Mouse (Mus musculus) heart, embryonic 11.5 days (tissue): ENCODE results near the gene Pafah2. TPM values are rescaled to one million over a fixed set of nuclear protein-coding genes. Genes with fewer than 3 reads are reported as not detected.
A peak's percentile ranks its signal among the peaks of the same experiment; 100 is the strongest.

Source experiments
- ATAC-seq: fragments of 200-750 bp; cut with Nextera tagmentation; replicated peaks from 2 replicates; pipeline ENCODE4 v1.8.0; 2017; ENCODE audit warnings: moderate library complexity; ENCODE audit not compliant: insufficient number of reproducible peaks, low FRiP score, low TSS enrichment
- H3K27ac ChIP-seq: fragments of 300-500 bp; sonication (generic); 2 replicates; pipeline ENCODE4 v1.5.1; 2014; ENCODE audit warnings: mild to moderate bottlenecking, low read depth, low read length
- H3K27me3 ChIP-seq: fragments of 300-500 bp; sonication (generic); 2 replicates; pipeline ENCODE4 v1.6.1; 2014; ENCODE audit warnings: mild to moderate bottlenecking, low read length, mixed read lengths; ENCODE audit not compliant: control insufficient read depth, insufficient read depth
- H3K36me3 ChIP-seq: fragments of 300-500 bp; sonication (generic); 2 replicates; pipeline ENCODE4 v1.6.1; 2014; ENCODE audit warnings: mild to moderate bottlenecking, low read length, moderate library complexity, mixed read lengths; ENCODE audit not compliant: control insufficient read depth, insufficient read depth
- H3K4me1 ChIP-seq: fragments of 300-500 bp; sonication (generic); 2 replicates; pipeline ENCODE4 v1.6.1; 2014; ENCODE audit warnings: low read length; ENCODE audit not compliant: control insufficient read depth, insufficient read depth
- H3K4me2 ChIP-seq: fragments of 300-500 bp; sonication (generic); 2 replicates; pipeline ENCODE4 v1.6.1; 2014; ENCODE audit warnings: mild to moderate bottlenecking, moderate library complexity
- H3K4me3 ChIP-seq: fragments of 300-500 bp; sonication (generic); 2 replicates; pipeline ENCODE4 v1.5.1; 2014; ENCODE audit warnings: low read depth, low read length
- H3K9ac ChIP-seq: fragments of 300-500 bp; sonication (generic); 2 replicates; pipeline ENCODE4 v1.6.1; 2014; ENCODE audit warnings: mild to moderate bottlenecking, low read depth, low read length, moderate library complexity
- H3K9me3 ChIP-seq: fragments of 300-500 bp; sonication (generic); replicated peaks from 2 replicates; pipeline ENCODE4 v1.6.1; 2016; ENCODE audit warnings: low read length; ENCODE audit not compliant: control insufficient read depth
- WGBS: fragments of 180-500 bp; shearing (Covaris S2); extraction: QIAGEN DNeasy Blood & Tissue Kit; methylation state at CpG from one replicate; pipeline ENCODE4 v1.1.7; 2014; ENCODE audit not compliant: insufficient replicate concordance; 5-methylcytosine and 5-hydroxymethylcytosine counted together
- polyA plus RNA-seq: library from polyadenylated mRNA; unstranded; fragments of >200 nt; fragmentation: Nextera tagmentation; extraction: Ambion mirVana; gene quantifications from 2 replicates; pipeline ENCODE4 v1.2.1, GENCODE M21; 2014

Pafah2 gene
- polyA plus RNA-seq, 1 experiment from 2014 or later, result 11.8 TPM

DNA sequence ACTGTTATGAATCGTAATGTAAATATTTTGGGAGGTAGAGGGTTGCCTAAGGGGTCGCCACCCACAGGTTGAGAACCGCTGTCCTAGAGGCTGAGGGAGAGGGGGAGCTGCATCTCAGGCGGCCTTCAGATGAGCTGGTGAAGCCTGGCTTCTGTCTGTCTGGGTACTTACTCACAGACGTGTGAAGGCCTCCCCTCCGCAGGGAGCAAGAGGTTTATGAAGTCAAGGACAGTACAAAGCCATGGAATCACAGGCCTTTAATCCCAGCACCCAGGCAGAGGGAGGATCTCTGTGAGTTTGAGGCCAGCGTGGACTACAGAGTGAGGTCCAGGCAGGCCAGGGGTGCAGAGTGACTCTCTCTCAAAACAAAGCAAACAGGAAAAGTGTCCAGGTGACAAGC is 21.0 kb downstream of the Pafah2 start:
- ATAC-seq, result no peak
- peaks cover 4% of the 10 kb centered on the region; the same call in 1 of the 2 replicates for H3K36me3 ChIP-seq
- H3K9me3 ChIP-seq, result no peaks in the 10 kb centered on the region
- H3K4me1 ChIP-seq, result peaks cover 14% of the 10 kb centered on the region; the same call in 1 of the 2 replicates
- no peak overlapping the region for H3K4me2 ChIP-seq
- WGBS, result 55% methylated on average over 7 of the region's 7 CpGs
- no peaks in the 10 kb centered on the region for H3K27me3 ChIP-seq
- H3K4me3 ChIP-seq, result no peak overlapping the region
- no peak overlapping the region for H3K9ac ChIP-seq
- H3K27ac ChIP-seq, result no peak overlapping the region

- 62% methylated on average over 11 of the region's 11 CpGs for WGBS
- Histone ChIP-seq H3K4me2 (no peak overlapping the region), H3K4me3 (no peak overlapping the region), H3K27ac (no peak overlapping the region), H3K27me3 (no peaks in the 10 kb centered on the region), H3K9ac (no peak overlapping the region), H3K36me3 (peaks cover 8% of the 10 kb centered on the region), H3K4me1 (peaks cover 5% of the 10 kb centered on the region; the same call in 1 of the 2 replicates), H3K9me3 (no peaks in the 10 kb centered on the region)
- no peak for ATAC-seq
Observed at GRCm38 (mm10) chr4:134421971-134422370, 25.9 kb downstream of the Pafah2 start.

- no peaks in the 10 kb centered on the region for H3K9me3 ChIP-seq
- no peak for ATAC-seq
- no peak overlapping the region for H3K4me2 ChIP-seq
- H3K36me3 ChIP-seq, result peaks cover 4% of the 10 kb centered on the region; the same call in 1 of the 2 replicates
- no peak overlapping the region for H3K4me3 ChIP-seq
- 86% methylated on average over 7 of the region's 7 CpGs for WGBS
- no peaks in the 10 kb centered on the region for H3K27me3 ChIP-seq
- H3K4me1 ChIP-seq, result no peaks in the 10 kb centered on the region
- H3K9ac ChIP-seq, result no peak overlapping the region
- H3K27ac ChIP-seq, result no peak overlapping the region
Observed at GRCm38 (mm10) chr4:134423949-134424348, 27.8 kb downstream of the Pafah2 start.

GRCm38 (mm10) chr4:134425088-134425487 is 29.0 kb downstream of the Pafah2 start:
- WGBS, result 65% methylated on average over 7 of the region's 7 CpGs
- H3K27me3 ChIP-seq, result no peaks in the 10 kb centered on the region
- no peak overlapping the region for H3K4me3 ChIP-seq
- no peaks in the 10 kb centered on the region for H3K9me3 ChIP-seq
- no peak overlapping the region for H3K9ac ChIP-seq
- ATAC-seq, result no peak
- H3K27ac ChIP-seq, result no peak overlapping the region
- H3K36me3 ChIP-seq, result peaks cover 4% of the 10 kb centered on the region; the same call in 1 of the 2 replicates
- no peaks in the 10 kb centered on the region for H3K4me1 ChIP-seq
- no peak overlapping the region for H3K4me2 ChIP-seq

DNA sequence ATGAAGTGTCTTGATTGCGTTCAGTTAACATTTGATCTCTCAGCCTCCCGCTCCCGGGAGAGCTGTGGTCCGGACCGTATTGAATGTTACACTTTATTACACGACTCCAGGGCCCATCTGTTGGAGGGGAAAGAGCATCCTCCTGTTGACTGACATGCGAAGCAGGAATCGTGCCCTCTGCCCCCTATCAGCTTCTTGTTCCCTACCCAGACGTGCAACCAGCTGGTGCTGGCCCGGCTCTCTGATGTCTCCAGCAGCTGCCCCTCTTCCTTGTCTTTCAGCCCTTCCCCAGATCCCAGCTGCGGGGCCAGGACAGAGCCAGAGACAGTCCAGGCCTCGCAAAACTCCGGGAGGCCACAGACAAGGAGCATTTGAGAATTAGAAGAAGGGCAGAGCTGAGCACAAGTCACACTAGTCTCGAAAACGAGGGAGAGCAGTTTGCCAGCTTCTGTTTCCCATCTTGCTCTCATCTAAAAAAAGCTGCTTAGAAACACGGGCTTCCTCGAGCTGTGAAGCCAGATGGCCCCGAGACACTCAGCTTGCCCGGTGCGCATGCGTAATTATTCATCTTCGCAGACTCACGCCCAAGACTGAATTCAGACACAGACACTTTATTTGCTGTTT is 34.4 kb downstream of the Pafah2 start:
- 0 out of 2 replicates have a peak, but pooled peaks cover 2% of the 10 kb centered on the region for H3K36me3 ChIP-seq
- 47% methylated on average over 23 of the region's 23 CpGs for WGBS
- H3K4me3 ChIP-seq, result no peak overlapping the region
- H3K27ac ChIP-seq, result no peak overlapping the region
- 0 out of 2 replicates have a peak, but pooled peaks cover 2% of the 10 kb centered on the region for H3K4me1 ChIP-seq
- H3K27me3 ChIP-seq, result no peaks in the 10 kb centered on the region
- peak overlapping the region; percentile 40; the same call in 1 of the 2 replicates for H3K9ac ChIP-seq
- no peaks in the 10 kb centered on the region for H3K9me3 ChIP-seq
- H3K4me2 ChIP-seq, result 0 out of 2 replicates have a peak overlapping the region, but pooled peaks have one; percentile 7
- no peak for ATAC-seq

- Histone ChIP-seq H3K27ac (no peak overlapping the region), H3K4me2 (no peak overlapping the region), H3K36me3 (no peaks in the 10 kb centered on the region), H3K4me1 (0 out of 2 replicates have a peak, but pooled peaks cover 2% of the 10 kb centered on the region), H3K9ac (no peak overlapping the region), H3K9me3 (no peaks in the 10 kb centered on the region), H3K27me3 (no peaks in the 10 kb centered on the region), H3K4me3 (no peak overlapping the region)
- WGBS, result 80% methylated on average over 15 of the region's 15 CpGs
- ATAC-seq, result no peak
Observed at GRCm38 (mm10) chr4:134432686-134433360, 36.7 kb downstream of the Pafah2 start.

GRCm38 (mm10) chr4:134436185-134436584 is 40.1 kb downstream of the Pafah2 start:
- no peaks in the 10 kb centered on the region for H3K4me1 ChIP-seq
- WGBS, result 36% methylated on average over 7 of the region's 7 CpGs
- ATAC-seq, result no peak

DNA sequence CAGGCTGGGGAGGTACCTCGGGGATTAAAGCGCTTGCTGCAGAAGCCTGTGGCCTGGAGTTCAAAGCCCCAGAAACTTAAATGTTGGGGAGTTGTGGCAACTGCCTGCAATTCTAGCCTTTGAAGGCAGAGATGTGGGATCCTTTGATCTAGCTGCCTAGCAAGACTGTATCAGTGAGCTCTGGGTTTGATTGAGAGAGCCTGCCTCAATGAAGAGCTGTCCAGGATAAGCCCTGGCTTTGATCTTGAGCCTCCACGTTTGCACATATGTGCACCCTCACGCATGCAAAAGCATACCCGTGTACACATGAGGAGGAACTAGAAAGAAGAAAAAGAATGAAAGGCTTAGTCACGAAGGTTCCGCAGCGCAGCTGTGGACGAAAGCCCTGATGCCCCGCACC is 40.5 kb downstream of the Pafah2 start:
- H3K4me2 ChIP-seq, result no peak overlapping the region
- no peaks in the 10 kb centered on the region for H3K36me3 ChIP-seq
- no peak overlapping the region for H3K27ac ChIP-seq
- H3K4me3 ChIP-seq, result no peak overlapping the region
- H3K27me3 ChIP-seq, result no peaks in the 10 kb centered on the region
- 61% methylated on average over 10 of the region's 10 CpGs for WGBS
- no peak overlapping the region for H3K9ac ChIP-seq
- no peaks in the 10 kb centered on the region for H3K9me3 ChIP-seq
- no peak for ATAC-seq
- H3K4me1 ChIP-seq, result no peaks in the 10 kb centered on the region

More at GRCm38 (mm10) chr4:134436185-134436584, 40.1 kb downstream of the Pafah2 start:
- H3K27ac ChIP-seq, result no peak overlapping the region
- H3K36me3 ChIP-seq, result no peaks in the 10 kb centered on the region
- H3K9ac ChIP-seq, result no peak overlapping the region
- no peak overlapping the region for H3K4me2 ChIP-seq
- H3K4me3 ChIP-seq, result no peak overlapping the region
- H3K9me3 ChIP-seq, result no peaks in the 10 kb centered on the region
- no peaks in the 10 kb centered on the region for H3K27me3 ChIP-seq
